Mouse (Mus musculus) intestine, embryonic 14.5 days (tissue): ENCODE data around the gene Mdc1. TPM values are rescaled to one million over a fixed set of nuclear protein-coding genes. Genes with fewer than 3 reads are reported as not detected.

ENCODE experiments used
- ATAC-seq: fragments of 200-750 bp; cut with Nextera tagmentation; replicated peaks from 2 replicates; pipeline ENCODE4 v1.8.0; 2017; ENCODE audit warnings: low read depth, moderate number of reproducible peaks, moderate TSS enrichment, moderate library complexity; ENCODE audit not compliant: low FRiP score, low TSS enrichment
- DNase-seq: peaks from one replicate; pipeline ENCODE4 v3.0.0-alpha.2; 2018; ENCODE audit warnings: low spot score
- H3K27ac ChIP-seq: fragments of 300-500 bp; sonication (generic); 2 replicates; pipeline ENCODE4 v1.5.1; 2014; ENCODE audit warnings: low read depth, mild to moderate bottlenecking, control low read depth
- H3K27me3 ChIP-seq: fragments of 300-500 bp; sonication (generic); replicated peaks from 2 replicates; pipeline ENCODE4 v1.6.1; 2014; ENCODE audit warnings: low read length, control low read depth; ENCODE audit not compliant: control insufficient read depth, insufficient read depth
- H3K36me3 ChIP-seq: fragments of 300-500 bp; sonication (generic); 2 replicates; pipeline ENCODE4 v1.6.1; 2014; ENCODE audit warnings: low read length, control low read depth; ENCODE audit not compliant: control insufficient read depth, insufficient read depth
- H3K4me1 ChIP-seq: fragments of 300-500 bp; sonication (generic); replicated peaks from 2 replicates; pipeline ENCODE4 v1.6.1; 2014; ENCODE audit warnings: low read length, control low read depth, mixed read lengths; ENCODE audit not compliant: control insufficient read depth, insufficient read depth
- H3K4me2 ChIP-seq: fragments of 300-500 bp; sonication (generic); 2 replicates; pipeline ENCODE4 v1.6.1; 2014; ENCODE audit warnings: low read length
- H3K4me3 ChIP-seq: fragments of 300-500 bp; sonication (generic); 2 replicates; pipeline ENCODE4 v1.5.1; 2014; ENCODE audit warnings: low read depth, low read length, control low read depth, mixed read lengths
- H3K9ac ChIP-seq: fragments of 300-500 bp; sonication (generic); 2 replicates; pipeline ENCODE4 v1.6.1; 2014; ENCODE audit warnings: mild to moderate bottlenecking, low read length
- H3K9me3 ChIP-seq: fragments of 300-500 bp; sonication (generic); 2 replicates; pipeline ENCODE4 v1.6.1; 2016; ENCODE audit warnings: low read length, control low read depth; ENCODE audit not compliant: control insufficient read depth
- WGBS: fragments of 180-500 bp; shearing (Covaris S2); extraction: QIAGEN DNeasy Blood & Tissue Kit; methylation state at CpG from one replicate; pipeline ENCODE4 v1.1.7; 2014; 5-methylcytosine and 5-hydroxymethylcytosine counted together
- polyA plus RNA-seq: library from polyadenylated mRNA; unstranded; fragments of >200 nt; fragmentation: Nextera tagmentation; extraction: Ambion mirVana; gene quantifications from 2 replicates; pipeline ENCODE4 v1.2.1, GENCODE M21; 2014

The Mdc1 gene
- polyA plus RNA-seq, 1 experiment from 2014 or later = 16.6 TPM

DNA sequence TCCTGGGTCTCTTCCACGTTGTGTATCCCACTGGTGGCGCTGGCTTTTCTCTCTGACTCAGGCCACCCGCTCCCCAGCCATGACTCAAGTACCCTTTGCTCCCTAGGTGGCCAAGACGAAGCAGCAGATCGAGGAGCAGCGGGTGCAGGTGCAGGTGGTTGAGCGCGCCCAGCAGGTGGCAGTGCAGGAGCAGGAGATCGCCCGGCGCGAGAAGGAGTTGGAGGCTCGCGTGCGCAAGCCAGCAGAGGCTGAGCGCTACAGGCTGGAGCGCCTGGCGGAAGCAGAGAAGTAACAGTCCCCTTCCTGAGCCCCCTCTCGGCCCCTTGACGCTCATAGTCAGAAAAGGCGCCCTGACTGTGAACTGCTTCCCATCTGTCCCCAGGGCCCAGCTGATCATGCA lies 11.6 kb upstream of the Mdc1 start:
- under 1% methylated on average over 21 of the region's 21 CpGs for WGBS
- no peaks in the 10 kb centered on the region for H3K27me3 ChIP-seq
- peak overlapping the region; percentile 23; the same call in 1 of the 2 replicates for H3K4me2 ChIP-seq
- H3K4me1 ChIP-seq = peaks cover 16% of the 10 kb centered on the region
- DNase-seq = peak; percentile 89
- ATAC-seq = peak; percentile 73
- H3K27ac ChIP-seq = peak overlapping the region; percentile 5; the same call in 1 of the 2 replicates
- no peak overlapping the region for H3K9ac ChIP-seq
- no peak overlapping the region for H3K4me3 ChIP-seq
- H3K9me3 ChIP-seq = no peaks in the 10 kb centered on the region
- H3K36me3 ChIP-seq = peaks cover 66% of the 10 kb centered on the region

DNA sequence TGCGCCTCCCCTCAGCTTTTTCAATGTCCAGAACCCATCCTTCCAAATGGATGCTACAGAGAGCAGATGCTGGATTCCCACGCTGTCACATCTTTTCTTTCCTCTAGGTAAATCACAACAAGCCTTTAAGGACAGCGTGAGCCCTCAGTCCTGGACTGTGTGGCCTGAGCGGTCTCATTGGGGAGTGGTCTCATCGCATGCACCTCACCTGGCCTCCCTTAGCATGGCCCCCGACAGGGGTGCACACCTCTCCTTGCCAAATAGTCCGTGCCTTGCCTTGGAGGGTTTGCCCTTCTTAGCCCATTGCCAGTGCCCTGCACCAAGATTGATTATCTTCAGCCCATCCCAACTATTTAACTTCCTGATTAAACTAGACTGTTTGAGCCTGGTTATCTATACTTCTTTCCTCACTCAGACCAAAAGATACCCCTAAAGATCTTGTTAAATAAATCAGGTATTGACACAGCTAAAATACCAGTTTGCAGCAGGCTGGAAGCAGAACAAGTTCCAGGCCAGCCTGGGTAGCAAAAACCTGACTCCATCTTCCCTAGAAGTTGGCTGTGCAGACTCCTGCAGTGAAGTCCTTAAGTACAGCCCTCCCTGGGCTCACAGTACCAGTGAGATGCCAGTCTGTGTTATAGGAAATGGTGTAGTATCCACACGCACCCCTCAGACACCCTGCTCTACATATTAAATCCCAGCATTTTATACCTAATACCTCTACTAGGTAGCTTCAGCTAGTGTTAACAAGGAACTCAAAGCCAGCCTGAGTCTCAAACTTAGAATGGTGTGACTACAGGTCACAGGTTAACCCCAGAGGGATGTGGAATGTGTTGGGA lies 8.7 kb upstream of the Mdc1 start:
- DNase-seq (no peak), ATAC-seq (no peak)
- H3K27ac ChIP-seq = no peak overlapping the region
- H3K9me3 ChIP-seq = no peaks in the 10 kb centered on the region
- peaks cover 60% of the 10 kb centered on the region for H3K36me3 ChIP-seq
- H3K4me3 ChIP-seq = no peak overlapping the region
- H3K4me2 ChIP-seq = no peak overlapping the region
- H3K27me3 ChIP-seq = no peaks in the 10 kb centered on the region
- no peak overlapping the region for H3K9ac ChIP-seq
- H3K4me1 ChIP-seq = peaks cover 29% of the 10 kb centered on the region
- 61% methylated on average over 8 of the region's 8 CpGs for WGBS

DNA sequence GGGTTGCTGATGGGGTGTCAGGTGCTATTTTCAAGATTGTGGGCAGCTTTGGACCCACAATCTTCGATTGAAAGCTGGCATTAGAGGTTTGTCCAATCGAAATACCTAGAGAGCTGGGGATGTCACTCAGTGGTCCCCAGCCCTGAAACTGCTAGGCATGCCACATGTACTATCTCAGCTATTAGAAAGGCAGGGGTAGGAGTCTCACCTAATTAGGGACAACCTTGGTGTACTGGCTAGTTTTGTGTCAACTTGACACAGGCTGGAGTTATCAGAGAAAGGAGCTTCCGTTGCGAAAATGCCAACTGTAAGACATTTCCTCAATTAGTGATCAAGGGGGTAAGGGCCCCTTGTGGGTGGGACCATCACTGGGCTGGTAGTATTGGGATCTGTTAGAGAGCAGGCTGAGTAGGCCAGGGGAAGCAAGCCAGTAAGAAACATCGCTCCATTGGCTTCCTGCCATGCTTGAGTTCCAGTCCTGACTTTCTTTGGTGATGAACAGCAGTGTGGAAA lies 8.0 kb upstream of the Mdc1 start:
- H3K36me3 ChIP-seq = peaks cover 54% of the 10 kb centered on the region
- no peaks in the 10 kb centered on the region for H3K9me3 ChIP-seq
- H3K4me2 ChIP-seq = no peak overlapping the region
- peaks cover 29% of the 10 kb centered on the region for H3K4me1 ChIP-seq
- no peak for ATAC-seq
- H3K27me3 ChIP-seq = no peaks in the 10 kb centered on the region
- no peak overlapping the region for H3K27ac ChIP-seq
- no peak overlapping the region for H3K4me3 ChIP-seq
- no peak for DNase-seq
- H3K9ac ChIP-seq = no peak overlapping the region
- 29% methylated on average over 5 of the region's 5 CpGs for WGBS

DNA sequence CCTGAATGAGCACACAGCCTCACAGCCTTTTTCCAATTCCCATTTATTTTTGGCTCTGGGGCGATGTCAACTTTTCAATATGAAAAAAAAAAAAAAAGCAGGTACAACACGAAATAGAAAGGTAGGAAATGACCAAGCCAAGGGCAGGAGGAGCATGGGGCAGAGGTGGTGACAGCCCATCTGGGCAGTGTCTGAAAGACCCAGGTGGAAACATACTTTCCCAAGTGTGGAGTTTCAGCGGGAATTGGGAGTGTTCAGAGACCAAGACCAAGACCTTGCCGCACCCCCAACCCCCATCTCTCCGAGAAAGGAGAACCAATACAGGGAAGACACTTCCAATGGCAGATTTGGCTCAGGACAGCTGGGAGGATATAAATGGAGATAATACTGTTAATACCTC lies 7.4 kb upstream of the Mdc1 start:
- H3K4me3 ChIP-seq = no peak overlapping the region
- no peaks in the 10 kb centered on the region for H3K27me3 ChIP-seq
- H3K27ac ChIP-seq = no peak overlapping the region
- ATAC-seq (no peak), DNase-seq (no peak)
- H3K9me3 ChIP-seq = no peaks in the 10 kb centered on the region
- H3K36me3 ChIP-seq = peaks cover 49% of the 10 kb centered on the region
- H3K9ac ChIP-seq = 0 out of 2 replicates have a peak overlapping the region, but pooled peaks have one; percentile 8
- WGBS = 55% methylated on average over 5 of the region's 5 CpGs
- H3K4me2 ChIP-seq = no peak overlapping the region
- peaks cover 29% of the 10 kb centered on the region for H3K4me1 ChIP-seq

DNA sequence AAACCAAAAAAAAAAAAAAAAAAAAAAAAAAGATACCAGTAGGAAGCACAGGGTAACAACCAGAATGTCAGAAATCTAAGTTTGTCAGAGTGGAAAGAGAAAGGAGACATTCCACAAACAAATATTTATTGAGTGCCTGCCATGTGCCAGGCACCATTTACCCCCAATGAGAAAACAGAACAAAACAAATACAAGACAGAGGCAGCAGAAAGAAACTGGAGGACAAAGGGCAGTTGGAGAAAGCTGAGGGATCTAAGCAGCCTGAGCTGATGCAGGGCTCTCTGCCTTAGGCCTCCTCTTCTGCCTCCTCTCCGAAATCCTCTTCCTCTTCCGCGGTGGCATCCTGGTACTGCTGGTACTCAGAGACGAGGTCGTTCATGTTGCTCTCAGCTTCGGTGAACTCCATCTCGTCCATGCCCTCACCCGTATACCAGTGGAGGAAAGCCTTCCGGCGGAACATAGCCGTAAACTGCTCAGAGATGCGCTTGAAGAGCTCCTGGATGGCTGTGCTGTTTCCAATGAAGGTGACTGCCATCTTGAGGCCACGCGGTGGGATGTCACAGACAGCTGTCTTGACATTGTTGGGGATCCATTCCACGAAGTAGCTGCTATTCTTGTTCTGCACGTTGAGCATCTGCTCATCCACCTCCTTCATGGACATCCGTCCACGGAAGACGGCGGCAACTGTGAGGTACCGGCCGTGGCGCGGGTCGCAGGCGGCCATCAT lies 6.5 kb upstream of the Mdc1 start:
- no peak for ATAC-seq
- Histone ChIP-seq H3K27me3 (no peaks in the 10 kb centered on the region), H3K36me3 (peaks cover 45% of the 10 kb centered on the region), H3K4me3 (peak overlapping the region; percentile 69), H3K9ac (peak overlapping the region; percentile 92), H3K27ac (no peak overlapping the region), H3K4me2 (peak overlapping the region; percentile 90), H3K4me1 (peaks cover 37% of the 10 kb centered on the region), H3K9me3 (no peaks in the 10 kb centered on the region)
- no peak for DNase-seq
- WGBS = 73% methylated on average over 26 of the region's 26 CpGs

DNA sequence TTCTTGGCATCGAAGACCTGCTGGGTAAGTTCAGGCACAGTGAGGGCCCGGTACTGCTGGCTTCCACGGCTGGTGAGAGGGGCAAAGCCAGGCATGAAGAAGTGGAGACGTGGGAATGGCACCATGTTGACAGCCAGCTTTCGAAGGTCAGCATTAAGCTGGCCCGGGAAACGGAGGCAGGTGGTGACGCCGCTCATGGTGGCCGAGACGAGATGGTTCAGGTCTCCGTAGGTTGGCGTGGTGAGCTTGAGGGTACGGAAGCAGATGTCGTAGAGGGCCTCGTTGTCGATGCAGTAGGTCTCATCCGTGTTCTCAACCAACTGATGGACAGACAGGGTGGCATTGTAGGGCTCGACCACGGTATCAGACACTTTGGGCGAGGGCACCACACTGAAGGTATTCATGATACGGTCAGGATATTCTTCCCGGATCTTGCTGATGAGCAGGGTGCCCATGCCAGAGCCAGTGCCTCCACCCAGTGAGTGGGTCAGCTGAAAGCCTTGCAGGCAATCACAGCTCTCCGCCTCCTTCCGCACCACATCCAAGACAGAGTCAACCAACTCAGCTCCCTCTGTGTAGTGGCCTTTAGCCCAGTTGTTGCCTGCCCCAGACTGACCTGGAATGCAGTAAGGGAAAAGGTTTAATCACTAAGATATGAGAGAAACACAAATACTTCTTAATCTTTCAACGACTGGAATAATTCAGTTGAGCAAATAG lies 5.7 kb upstream of the Mdc1 start:
- ATAC-seq = no peak
- H3K4me3 ChIP-seq = peak overlapping the region; percentile 69
- H3K9me3 ChIP-seq = no peaks in the 10 kb centered on the region
- H3K27ac ChIP-seq = no peak overlapping the region; the same call in 1 of the 2 replicates
- WGBS = 72% methylated on average over 26 of the region's 26 CpGs
- H3K36me3 ChIP-seq = peaks cover 45% of the 10 kb centered on the region
- peaks cover 33% of the 10 kb centered on the region for H3K4me1 ChIP-seq
- no peak for DNase-seq
- H3K27me3 ChIP-seq = no peaks in the 10 kb centered on the region
- H3K4me2 ChIP-seq = peak overlapping the region; percentile 90
- H3K9ac ChIP-seq = peak overlapping the region; percentile 92

DNA sequence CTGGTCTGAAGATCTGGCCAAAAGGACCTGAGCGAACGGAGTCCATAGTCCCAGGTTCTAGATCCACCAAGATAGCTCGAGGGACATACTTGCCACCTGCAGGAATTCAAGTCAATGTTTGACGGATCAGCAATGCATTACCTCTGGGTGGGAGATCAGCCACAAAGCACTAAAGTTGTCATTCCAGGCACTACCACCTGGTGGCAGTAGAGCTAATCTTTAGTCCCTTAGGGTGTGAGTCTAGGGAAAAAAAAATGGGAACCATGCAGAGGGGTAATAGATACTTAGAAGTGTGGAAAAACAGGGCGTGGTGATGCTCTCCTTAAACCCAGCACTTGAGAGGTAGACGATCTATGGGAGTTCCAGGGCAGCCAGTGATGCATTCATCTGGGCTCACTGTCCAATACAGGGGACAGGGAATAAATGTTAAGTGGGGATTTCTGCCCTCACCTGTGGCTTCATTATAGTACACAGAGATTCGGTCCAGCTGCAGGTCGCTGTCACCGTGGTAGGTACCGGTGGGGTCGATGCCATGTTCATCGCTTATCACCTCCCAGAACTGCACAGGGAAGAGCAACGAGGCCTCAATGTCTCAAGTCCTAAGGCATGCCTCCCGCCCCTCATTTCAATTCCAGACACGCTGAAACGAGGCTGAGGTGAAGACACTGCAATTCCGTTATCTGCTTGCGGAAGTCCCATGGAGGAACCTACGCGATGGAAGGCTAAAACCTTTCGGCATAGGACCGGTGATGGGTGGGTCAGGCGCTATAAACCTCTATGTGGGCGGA lies 4.9 kb upstream of the Mdc1 start:
- peak overlapping the region; percentile 90 for H3K4me2 ChIP-seq
- no peaks in the 10 kb centered on the region for H3K9me3 ChIP-seq
- peaks cover 45% of the 10 kb centered on the region for H3K36me3 ChIP-seq
- ATAC-seq = no peak
- H3K9ac ChIP-seq = peak overlapping the region; percentile 92
- H3K4me1 ChIP-seq = peaks cover 31% of the 10 kb centered on the region
- no peaks in the 10 kb centered on the region for H3K27me3 ChIP-seq
- H3K27ac ChIP-seq = peak overlapping the region; percentile 97
- peak overlapping the region; percentile 69 for H3K4me3 ChIP-seq
- DNase-seq = peak; percentile 91
- 7% methylated on average over 24 of the region's 24 CpGs for WGBS
